Mouse (Mus musculus): ENCODE measurements around the gene Rufy2.
A peak's percentile ranks its signal among the peaks of the same experiment; 100 is the strongest.

Gene Rufy2

DNA sequence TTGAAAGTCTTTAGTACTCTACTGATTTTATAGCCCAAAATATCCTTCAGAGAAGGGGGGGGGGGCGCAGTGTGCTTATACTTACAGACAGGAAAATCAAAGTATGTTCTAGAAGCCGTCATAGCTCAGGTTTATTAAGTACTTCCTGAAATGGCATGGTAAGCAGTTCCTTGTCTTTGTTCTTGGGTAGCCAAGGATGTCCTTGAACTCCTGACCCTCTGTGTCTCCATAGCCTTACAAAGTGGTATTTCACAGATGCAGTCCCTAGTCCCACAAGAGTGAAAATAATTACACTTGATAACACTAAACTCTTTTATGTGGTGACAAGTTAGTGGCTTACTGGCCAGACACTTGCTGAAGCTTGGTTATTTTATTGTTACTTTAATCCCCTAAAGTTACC, 45.0 kb downstream of the Rufy2 start:
- peaks cover 1% of the 10 kb centered on the region; the same call in 1 of the 2 replicates for H3K36me3 ChIP-seq (ENCODE audit: control insufficient read depth, insufficient read depth, low read length, poor library complexity, severe bottlenecking)
- H3K27me3 ChIP-seq (ENCODE audit: control insufficient read depth, insufficient read depth, low read length, poor library complexity, severe bottlenecking) = no peaks in the 10 kb centered on the region; the same call in 1 of the 2 replicates
- peak; percentile 72 for DNase-seq (ENCODE audit: low read depth, low spot score)

DNA sequence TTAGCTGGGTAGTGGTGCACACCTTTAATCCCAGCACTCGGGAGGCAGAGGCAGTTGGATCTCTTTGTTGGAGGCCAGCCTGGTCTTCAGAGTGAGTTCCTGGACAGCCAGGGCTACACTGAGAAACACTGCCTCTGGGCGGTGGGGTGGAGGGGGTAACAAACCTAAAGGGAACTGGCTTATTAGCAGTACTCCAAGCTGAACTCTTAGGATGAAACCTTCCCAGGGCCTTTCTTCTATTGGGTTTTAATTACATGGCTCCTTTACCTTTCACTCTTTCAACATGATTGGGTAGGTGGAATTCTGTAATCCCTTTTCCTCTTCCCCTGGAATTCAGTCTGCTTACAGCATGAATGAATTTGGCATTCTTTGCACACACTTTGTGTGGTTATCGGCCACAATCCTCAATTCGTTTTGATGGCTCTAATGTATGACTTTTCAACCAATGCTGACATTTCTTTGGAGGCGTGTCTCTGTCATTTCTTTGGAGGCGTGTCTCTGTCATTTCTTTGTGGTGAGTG, 45.5 kb downstream of the Rufy2 start:
- H3K36me3 ChIP-seq (ENCODE audit: control insufficient read depth, insufficient read depth, low read length, poor library complexity, severe bottlenecking) = peaks cover 1% of the 10 kb centered on the region; the same call in 1 of the 2 replicates
- DNase-seq (ENCODE audit: low read depth, low spot score) = peak; percentile 12
- no peaks in the 10 kb centered on the region; the same call in 1 of the 2 replicates for H3K27me3 ChIP-seq (ENCODE audit: control insufficient read depth, insufficient read depth, low read length, poor library complexity, severe bottlenecking)

DNA sequence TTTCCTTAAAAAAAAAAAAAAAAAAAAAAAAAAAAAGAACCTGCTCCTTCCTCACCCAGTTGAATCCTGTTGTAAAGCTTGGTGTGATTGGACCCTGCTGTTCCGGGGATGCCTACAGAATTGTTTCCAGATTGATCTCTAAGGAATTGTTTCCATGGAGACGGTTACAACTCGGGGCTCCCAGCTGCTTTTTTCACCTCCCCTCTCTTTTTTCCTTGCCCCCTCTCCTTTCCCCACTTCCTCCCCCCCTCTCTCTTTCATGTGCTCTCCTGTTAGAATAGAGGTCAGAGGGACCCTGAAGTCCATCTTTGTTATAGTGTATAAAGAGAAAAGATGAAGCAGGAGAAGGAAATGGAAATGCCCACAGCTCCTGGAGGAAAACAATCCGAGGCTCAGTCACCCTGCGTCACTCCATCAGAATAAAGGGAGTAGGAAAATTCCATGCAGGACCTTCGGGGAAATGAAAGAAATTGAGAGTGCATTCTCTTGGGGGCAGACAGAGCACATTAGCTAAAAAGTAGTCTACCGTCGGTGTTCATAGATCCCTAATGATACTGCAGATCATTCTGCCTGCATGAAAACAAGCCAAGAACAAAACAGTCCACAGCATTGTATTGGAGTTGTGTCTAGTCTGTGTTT, 46.3 kb downstream of the Rufy2 start:
- DNase-seq (ENCODE audit: low read depth, low spot score) = no peak
- no peaks in the 10 kb centered on the region; the same call in 1 of the 2 replicates for H3K27me3 ChIP-seq (ENCODE audit: control insufficient read depth, insufficient read depth, low read length, poor library complexity, severe bottlenecking)
- H3K36me3 ChIP-seq (ENCODE audit: control insufficient read depth, insufficient read depth, low read length, poor library complexity, severe bottlenecking) = peaks cover 1% of the 10 kb centered on the region; the same call in 1 of the 2 replicates

DNA sequence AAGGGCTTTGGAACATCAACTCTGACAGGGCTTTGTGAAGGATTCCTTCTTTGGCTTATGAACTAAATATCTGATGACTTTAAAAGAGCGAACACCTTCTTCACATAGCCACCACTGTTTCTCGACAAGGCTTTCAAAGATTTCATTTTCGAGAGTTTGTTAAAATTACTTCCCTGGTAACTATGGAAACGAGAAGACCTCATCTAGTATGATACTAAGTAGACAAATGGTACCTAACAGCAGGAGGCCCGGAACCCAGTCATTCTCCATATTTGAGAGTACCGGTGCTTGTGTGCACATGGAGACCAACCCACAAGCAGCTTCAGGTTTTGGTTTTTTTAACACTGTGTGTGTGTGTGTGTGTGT, 46.8 kb downstream of the Rufy2 start:
- H3K36me3 ChIP-seq (ENCODE audit: control insufficient read depth, insufficient read depth, low read length, poor library complexity, severe bottlenecking) = peaks cover 1% of the 10 kb centered on the region; the same call in 1 of the 2 replicates
- H3K27me3 ChIP-seq (ENCODE audit: control insufficient read depth, insufficient read depth, low read length, poor library complexity, severe bottlenecking) = no peaks in the 10 kb centered on the region; the same call in 1 of the 2 replicates
- no peak for DNase-seq (ENCODE audit: low read depth, low spot score)

DNA sequence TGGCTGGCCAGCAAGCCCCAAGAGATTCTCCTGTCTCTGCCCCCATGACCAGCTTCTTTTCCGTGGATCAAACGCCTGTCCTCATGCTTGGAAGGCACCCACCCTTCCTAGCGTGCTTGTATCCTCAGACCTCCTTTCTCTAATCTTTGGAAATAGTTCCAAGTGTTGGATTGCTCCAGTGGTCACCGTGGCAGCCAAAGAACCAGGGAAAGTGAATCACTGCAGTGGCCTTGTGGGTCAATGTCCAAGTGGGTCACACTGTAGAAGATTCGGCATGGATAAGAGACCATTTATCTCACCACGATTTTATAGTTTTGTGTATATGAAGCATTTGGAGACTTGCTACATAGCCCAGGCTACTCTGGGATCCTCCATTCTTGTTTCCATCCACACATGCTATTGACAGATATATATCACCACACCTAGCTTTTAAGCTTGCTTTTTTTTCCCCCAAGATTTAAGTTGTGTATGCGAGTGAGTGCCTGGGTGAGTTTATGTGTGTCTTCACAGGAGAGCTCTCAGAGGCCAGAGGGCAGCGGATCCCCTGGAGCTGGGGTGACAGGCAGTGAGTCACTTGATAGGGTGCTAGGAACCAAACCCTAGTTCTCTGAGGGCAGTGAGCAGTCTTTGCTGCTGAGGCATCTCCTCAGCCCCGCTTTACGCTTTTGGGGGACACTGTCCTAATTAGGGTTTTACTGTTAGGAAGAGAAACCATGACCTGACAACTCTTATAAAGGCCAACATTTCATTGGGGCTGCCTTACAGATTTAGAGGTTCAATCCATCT, 47.5 kb downstream of the Rufy2 start:
- H3K36me3 ChIP-seq (ENCODE audit: control insufficient read depth, insufficient read depth, low read length, poor library complexity, severe bottlenecking) = peaks cover 1% of the 10 kb centered on the region; the same call in 1 of the 2 replicates
- DNase-seq (ENCODE audit: low read depth, low spot score) = no peak
- no peaks in the 10 kb centered on the region; the same call in 1 of the 2 replicates for H3K27me3 ChIP-seq (ENCODE audit: control insufficient read depth, insufficient read depth, low read length, poor library complexity, severe bottlenecking)

DNA sequence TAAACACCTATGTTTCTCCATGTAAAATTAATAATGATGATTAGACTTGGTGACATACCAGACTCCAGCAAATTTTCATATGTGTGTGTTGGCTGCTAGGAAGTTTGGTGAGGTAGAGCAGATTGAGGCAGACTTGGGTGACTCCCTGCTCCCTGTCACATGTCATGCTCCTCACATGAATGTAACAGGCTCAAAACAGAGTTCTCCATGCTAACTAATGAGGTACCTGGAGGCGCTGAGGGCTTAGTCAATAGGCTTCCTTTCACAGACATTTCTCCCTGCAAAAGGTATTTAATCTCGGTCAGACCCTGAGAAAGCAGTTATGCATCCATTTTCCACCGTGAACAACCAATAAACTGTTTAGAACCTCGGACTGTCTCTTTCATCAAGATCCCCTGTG, 48.4 kb downstream of the Rufy2 start:
- DNase-seq (ENCODE audit: low read depth, low spot score) = no peak
- Histone ChIP-seq H3K36me3 (ENCODE audit: control insufficient read depth, insufficient read depth, low read length, poor library complexity, severe bottlenecking) (peaks cover 1% of the 10 kb centered on the region; the same call in 1 of the 2 replicates), H3K27me3 (ENCODE audit: control insufficient read depth, insufficient read depth, low read length, poor library complexity, severe bottlenecking) (no peaks in the 10 kb centered on the region; the same call in 1 of the 2 replicates)

DNA sequence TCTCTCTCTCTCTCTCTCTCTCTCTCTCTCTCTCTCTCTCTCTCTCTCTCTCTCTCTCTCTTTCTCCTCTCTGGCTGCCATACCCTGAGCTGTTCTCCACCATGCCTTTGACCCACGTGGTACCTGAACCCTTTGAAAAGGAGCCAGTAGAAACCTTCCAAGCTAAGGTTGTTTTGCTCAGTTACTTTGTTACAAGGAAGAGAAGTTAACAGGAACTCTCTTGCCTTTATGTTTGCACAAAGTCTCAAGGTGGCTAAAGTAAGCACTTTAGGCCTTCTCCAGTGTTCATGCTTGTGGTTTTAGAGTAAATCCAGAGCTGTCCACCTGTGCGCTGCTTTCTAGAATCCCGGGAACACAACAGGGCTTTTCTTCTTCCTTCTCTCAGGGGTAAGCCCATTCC, 52.2 kb downstream of the Rufy2 start:
- Histone ChIP-seq H3K27me3 (ENCODE audit: control insufficient read depth, insufficient read depth, low read length, poor library complexity, severe bottlenecking) (no peaks in the 10 kb centered on the region; the same call in 1 of the 2 replicates), H3K36me3 (ENCODE audit: control insufficient read depth, insufficient read depth, low read length, poor library complexity, severe bottlenecking) (no peaks in the 10 kb centered on the region)
- no peak for DNase-seq (ENCODE audit: low read depth, low spot score)

DNA sequence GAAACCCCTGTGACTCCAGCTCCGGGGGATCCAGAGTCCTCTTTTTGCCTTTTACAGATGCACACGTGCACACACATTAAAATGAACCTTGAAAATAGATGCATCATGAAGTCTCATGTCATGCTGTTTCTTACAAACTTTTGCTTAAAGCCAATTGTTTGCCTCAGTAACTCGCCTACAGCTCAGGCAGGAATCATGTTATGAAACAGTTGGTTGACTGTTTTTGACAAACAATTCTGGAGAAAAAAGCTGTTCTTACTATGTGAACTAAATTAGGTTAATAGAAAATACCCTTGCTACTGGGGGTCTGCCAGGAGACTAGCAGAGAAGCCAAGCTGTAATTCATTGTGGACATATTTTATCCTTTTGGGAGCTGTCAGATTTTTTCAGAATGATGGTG, 52.9 kb downstream of the Rufy2 start:
- no peaks in the 10 kb centered on the region; the same call in 1 of the 2 replicates for H3K27me3 ChIP-seq (ENCODE audit: control insufficient read depth, insufficient read depth, low read length, poor library complexity, severe bottlenecking)
- H3K36me3 ChIP-seq (ENCODE audit: control insufficient read depth, insufficient read depth, low read length, poor library complexity, severe bottlenecking) = no peaks in the 10 kb centered on the region
- DNase-seq (ENCODE audit: low read depth, low spot score) = no peak

DNA sequence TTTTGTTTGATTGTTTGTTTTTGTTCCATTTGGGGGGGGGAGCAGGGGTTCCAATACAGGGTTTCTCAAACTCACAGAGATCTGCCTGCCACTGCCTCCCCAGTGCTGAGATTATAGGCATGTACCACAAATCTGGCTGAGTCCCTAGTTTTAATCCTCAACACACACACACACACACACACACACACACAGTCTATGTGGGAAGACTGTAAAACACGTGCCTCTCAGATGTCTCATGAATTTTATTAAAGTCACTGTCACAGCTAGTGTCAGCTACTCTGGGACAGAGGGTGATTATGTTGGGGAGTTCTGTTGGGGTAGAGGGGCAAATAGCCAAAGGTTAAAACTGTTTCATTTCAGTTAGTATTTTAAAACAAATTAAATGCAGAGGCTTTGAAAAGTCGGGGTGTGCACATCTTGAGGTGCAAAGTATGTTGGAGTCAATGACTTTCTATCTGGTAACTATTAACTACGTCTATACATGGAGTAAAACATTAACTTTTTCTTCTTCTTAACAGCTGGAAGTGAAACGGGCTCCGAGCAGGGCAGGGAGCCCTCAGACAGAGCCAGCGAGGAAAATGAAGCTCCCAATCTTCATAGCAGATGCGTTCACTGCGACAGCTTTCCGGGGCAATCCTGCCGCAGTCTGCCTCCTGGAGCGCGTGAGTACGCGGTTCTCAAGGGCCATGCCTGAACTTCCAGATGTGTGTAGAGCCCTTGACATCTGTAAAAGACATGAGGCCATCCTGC, 58.7 kb downstream of the Rufy2 start:
- no peaks in the 10 kb centered on the region for H3K27me3 ChIP-seq (ENCODE audit: control insufficient read depth, insufficient read depth, low read length, poor library complexity, severe bottlenecking)
- H3K36me3 ChIP-seq (ENCODE audit: control insufficient read depth, insufficient read depth, low read length, poor library complexity, severe bottlenecking) = no peaks in the 10 kb centered on the region
- no peak for DNase-seq (ENCODE audit: low read depth, low spot score)

DNA sequence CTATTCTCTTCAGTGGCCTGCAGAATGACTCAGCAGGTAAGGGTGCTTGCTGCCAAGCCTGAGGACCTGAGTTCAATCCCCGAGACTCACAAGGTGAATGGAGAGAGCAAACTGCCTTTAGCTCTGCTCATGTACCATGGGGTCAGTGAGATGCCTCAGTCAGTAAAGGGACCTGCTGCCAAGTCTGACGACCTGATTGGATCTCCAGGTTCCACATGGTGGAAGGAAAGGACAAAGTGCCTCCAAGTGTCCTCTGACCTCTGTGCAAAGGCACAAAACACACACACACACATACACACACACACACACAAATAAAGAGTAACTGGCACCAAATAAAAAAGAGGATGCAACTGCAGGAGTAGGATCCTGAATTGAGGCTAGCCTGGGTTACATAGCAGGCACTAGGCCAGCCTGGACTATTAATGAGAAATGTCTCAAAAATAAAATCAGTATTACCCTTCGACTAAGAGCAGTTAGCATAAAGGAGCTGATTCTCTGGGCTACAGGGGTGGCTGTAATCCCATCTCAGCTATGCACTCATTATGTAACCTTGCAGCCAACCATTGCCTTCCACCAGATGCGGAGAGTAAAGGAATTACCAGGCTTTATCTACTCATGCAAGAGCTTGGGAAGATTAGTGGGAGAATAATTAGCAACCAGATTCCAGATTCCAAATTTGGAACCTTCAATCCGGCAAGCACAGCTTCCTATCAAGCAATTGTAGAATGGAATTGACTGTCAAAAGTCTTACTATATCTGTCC, 60.0 kb downstream of the Rufy2 start:
- DNase-seq (ENCODE audit: low read depth, low spot score) = no peak
- H3K27me3 ChIP-seq (ENCODE audit: control insufficient read depth, insufficient read depth, low read length, poor library complexity, severe bottlenecking) = no peaks in the 10 kb centered on the region
- no peaks in the 10 kb centered on the region for H3K36me3 ChIP-seq (ENCODE audit: control insufficient read depth, insufficient read depth, low read length, poor library complexity, severe bottlenecking)

DNA sequence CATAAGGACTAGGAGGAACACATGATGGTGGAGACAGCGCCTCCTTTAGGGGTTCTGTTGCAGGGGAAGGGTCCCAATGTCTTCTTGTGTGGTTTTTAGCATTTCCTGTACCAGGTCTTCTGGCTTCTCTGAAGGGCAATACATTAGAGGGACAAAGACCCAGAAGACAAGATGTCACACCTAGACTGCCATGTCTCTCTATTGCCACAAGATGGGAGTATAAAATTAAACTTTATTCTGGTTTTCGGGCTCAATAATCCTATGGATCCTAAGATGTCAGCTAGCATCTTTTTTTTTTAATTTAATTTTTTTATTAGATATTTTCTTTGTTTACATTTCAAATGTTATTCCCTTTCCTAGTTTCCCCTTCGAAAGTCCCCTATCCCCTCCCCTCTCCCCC, 63.1 kb downstream of the Rufy2 start:
- Histone ChIP-seq H3K36me3 (ENCODE audit: control insufficient read depth, insufficient read depth, low read length, poor library complexity, severe bottlenecking) (no peaks in the 10 kb centered on the region), H3K27me3 (ENCODE audit: control insufficient read depth, insufficient read depth, low read length, poor library complexity, severe bottlenecking) (no peaks in the 10 kb centered on the region)
- no peak for DNase-seq (ENCODE audit: low read depth, low spot score)

DNA sequence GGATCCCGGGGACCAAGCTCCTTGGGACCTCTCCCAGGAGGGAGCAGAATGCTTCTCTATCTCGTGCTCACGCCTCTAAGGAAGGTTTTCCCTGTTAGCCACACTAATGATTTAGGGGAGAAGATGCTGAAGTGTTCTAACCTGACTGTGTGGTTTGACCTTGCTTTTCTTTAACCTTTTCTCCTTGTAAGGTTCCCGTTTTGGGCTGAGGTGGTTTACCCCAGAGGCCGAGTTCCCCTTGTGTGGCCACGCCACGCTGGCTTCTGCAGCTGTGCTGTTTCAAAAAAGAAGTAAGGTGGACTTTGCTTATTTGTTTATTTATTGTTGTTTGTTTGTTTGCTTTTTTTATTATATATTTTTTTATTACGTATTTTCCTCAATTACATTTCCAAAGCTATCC, 67.7 kb downstream of the Rufy2 start:
- peak; percentile 46 for DNase-seq (ENCODE audit: low read depth, low spot score)
- no peaks in the 10 kb centered on the region for H3K36me3 ChIP-seq (ENCODE audit: control insufficient read depth, insufficient read depth, low read length, poor library complexity, severe bottlenecking)
- no peaks in the 10 kb centered on the region for H3K27me3 ChIP-seq (ENCODE audit: control insufficient read depth, insufficient read depth, low read length, poor library complexity, severe bottlenecking)

DNA sequence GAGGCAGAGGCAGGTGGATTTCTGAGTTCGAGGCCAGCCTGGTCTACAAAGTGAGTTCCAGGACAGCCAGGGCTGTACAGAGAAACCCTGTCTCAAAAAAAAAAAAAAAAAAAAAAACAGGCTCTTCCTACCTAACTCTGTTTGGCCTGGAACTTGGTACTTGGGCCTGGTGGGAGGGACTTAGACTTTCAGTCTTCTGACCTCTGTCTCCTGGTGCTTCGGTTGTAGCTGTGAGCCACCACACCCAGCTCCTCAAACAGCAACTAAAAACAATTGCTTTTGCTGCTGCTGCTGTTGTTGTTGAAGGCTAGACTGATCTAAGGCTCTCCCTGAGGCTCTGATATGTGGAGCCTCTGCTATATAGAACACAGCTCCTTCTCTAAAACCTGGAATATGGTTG, 69.1 kb downstream of the Rufy2 start:
- DNase-seq (ENCODE audit: low read depth, low spot score) = no peak
- Histone ChIP-seq H3K27me3 (ENCODE audit: control insufficient read depth, insufficient read depth, low read length, poor library complexity, severe bottlenecking) (no peaks in the 10 kb centered on the region), H3K36me3 (ENCODE audit: control insufficient read depth, insufficient read depth, low read length, poor library complexity, severe bottlenecking) (no peaks in the 10 kb centered on the region)

DNA sequence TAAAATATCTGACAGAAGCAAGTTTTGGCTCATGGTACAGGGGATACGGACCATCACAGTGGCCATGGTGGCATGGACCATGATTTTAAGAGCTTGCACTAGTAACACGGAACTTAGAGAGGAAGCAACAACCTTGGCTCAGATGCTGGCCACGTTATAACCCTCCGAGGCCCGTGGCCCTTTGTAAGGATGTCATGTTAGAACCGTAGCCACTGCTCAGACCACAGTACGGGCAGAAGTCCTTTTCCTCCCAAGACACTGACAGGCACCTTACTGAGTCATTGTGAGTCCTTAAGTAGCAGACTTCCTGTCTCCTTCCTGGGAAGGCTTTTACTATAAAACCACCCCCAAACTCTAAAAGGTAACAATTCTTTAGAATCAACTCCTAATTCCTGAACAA, 71.2 kb downstream of the Rufy2 start:
- DNase-seq (ENCODE audit: low read depth, low spot score) = no peak
- H3K27me3 ChIP-seq (ENCODE audit: control insufficient read depth, insufficient read depth, low read length, poor library complexity, severe bottlenecking) = no peaks in the 10 kb centered on the region
- no peaks in the 10 kb centered on the region for H3K36me3 ChIP-seq (ENCODE audit: control insufficient read depth, insufficient read depth, low read length, poor library complexity, severe bottlenecking)
